Mouse (Mus musculus) liver, embryonic 12.5 days (tissue): ENCODE results near the gene Aspscr1. TPM values are rescaled to one million over a fixed set of nuclear protein-coding genes. Genes with fewer than 3 reads are reported as not detected.

Experiments
- ATAC-seq: fragments of 200-750 bp; cut with Nextera tagmentation; 2 replicates; pipeline ENCODE4 v1.8.0; 2017; ENCODE audit warnings: moderate number of reproducible peaks, mild to moderate bottlenecking, moderate library complexity
- H3K27ac ChIP-seq: fragments of 300-500 bp; sonication (generic); 2 replicates; pipeline ENCODE4 v1.5.1; 2016; ENCODE audit warnings: mild to moderate bottlenecking
- H3K27me3 ChIP-seq: fragments of 300-500 bp; sonication (generic); replicated peaks from 2 replicates; pipeline ENCODE4 v1.6.1; 2016; ENCODE audit warnings: mild to moderate bottlenecking, moderate library complexity
- H3K36me3 ChIP-seq: fragments of 300-500 bp; sonication (generic); 2 replicates; pipeline ENCODE4 v1.6.1; 2016; ENCODE audit warnings: mild to moderate bottlenecking, moderate library complexity
- H3K4me1 ChIP-seq: fragments of 300-500 bp; sonication (generic); 2 replicates; pipeline ENCODE4 v1.6.1; 2016
- H3K4me2 ChIP-seq: fragments of 300-500 bp; sonication (generic); 2 replicates; pipeline ENCODE4 v1.6.1; 2016; ENCODE audit warnings: mild to moderate bottlenecking, moderate library complexity
- H3K4me3 ChIP-seq: fragments of 300-500 bp; sonication (generic); 2 replicates; pipeline ENCODE4 v1.5.1; 2016; ENCODE audit warnings: mild to moderate bottlenecking, moderate library complexity
- H3K9ac ChIP-seq: fragments of 300-500 bp; sonication (generic); 2 replicates; pipeline ENCODE4 v1.6.1; 2016; ENCODE audit warnings: mild to moderate bottlenecking, moderate library complexity
- H3K9me3 ChIP-seq: fragments of 300-500 bp; sonication (generic); replicated peaks from 2 replicates; pipeline ENCODE4 v1.6.1; 2016; ENCODE audit warnings: mild to moderate bottlenecking, moderate library complexity
- WGBS: fragments of 180-500 bp; shearing (Covaris S2); methylation state at CpG from one replicate; pipeline ENCODE4 v1.1.7; 2016; ENCODE audit not compliant: insufficient replicate concordance; 5-methylcytosine and 5-hydroxymethylcytosine counted together
- polyA plus RNA-seq: library from polyadenylated mRNA; unstranded; fragments of >200 nt; fragmentation: Nextera tagmentation; extraction: Ambion mirVana; gene quantifications from 2 replicates; pipeline ENCODE4 v1.2.1, GENCODE M21; 2016

The Aspscr1 gene
- polyA plus RNA-seq, 1 experiment from 2014 or later, result 65.2 TPM

GRCm38 (mm10) chr11:120630881-120631725, 41.7 kb upstream of the Aspscr1 start:
- H3K27me3 ChIP-seq, result no peaks in the 10 kb centered on the region
- H3K4me3 ChIP-seq, result peak overlapping the region; percentile 91
- peaks cover 79% of the 10 kb centered on the region for H3K4me1 ChIP-seq
- no peaks in the 10 kb centered on the region for H3K9me3 ChIP-seq
- H3K9ac ChIP-seq, result peak overlapping the region; percentile 99
- H3K27ac ChIP-seq, result peak overlapping the region; percentile 94
- no peak for ATAC-seq
- 9% methylated on average over 7 of the region's 7 CpGs for WGBS
- peaks cover 31% of the 10 kb centered on the region for H3K36me3 ChIP-seq
- peak overlapping the region; percentile 76 for H3K4me2 ChIP-seq

DNA sequence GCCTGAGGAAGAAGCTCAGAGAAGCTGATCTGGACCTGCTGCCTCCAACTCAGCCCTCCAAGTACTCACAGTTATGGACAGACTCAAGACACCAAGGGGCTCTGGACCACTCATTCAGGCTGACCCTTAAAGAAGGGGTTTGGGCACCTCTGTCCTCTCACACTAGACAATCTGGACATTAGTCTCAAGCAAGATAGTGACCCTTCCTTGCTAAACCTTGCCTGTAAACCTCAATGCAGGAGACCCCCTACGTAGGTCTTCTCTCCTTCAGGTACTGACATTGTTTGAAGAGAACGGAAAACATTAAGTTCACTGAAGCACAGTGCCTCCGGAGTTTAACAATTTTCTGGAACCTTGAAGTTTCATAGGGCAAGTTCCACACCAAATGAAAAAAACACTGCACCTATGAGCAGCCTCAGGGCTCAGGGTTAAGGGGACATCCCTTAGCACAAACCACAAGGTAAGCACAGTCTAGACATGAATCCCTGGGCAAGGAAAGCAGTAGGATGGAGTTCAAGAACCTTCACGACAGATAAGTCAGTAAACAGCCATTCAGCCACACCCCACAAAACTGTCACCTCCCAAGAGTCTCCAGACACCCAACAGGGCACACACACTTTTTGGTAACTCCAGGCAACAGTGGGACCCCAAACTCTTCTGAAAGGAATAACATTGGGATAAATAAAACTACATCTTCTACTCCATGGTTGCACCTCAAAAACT, 40.9 kb upstream of the Aspscr1 start:
- WGBS, result 39% methylated on average over 4 of the region's 4 CpGs
- ATAC-seq, result peak; percentile 22
- H3K36me3 ChIP-seq, result peaks cover 25% of the 10 kb centered on the region
- H3K4me1 ChIP-seq, result peaks cover 74% of the 10 kb centered on the region
- H3K4me3 ChIP-seq, result peak overlapping the region; percentile 91
- peak overlapping the region; percentile 94 for H3K27ac ChIP-seq
- peak overlapping the region; percentile 76 for H3K4me2 ChIP-seq
- H3K9ac ChIP-seq, result peak overlapping the region; percentile 99
- no peaks in the 10 kb centered on the region for H3K27me3 ChIP-seq
- H3K9me3 ChIP-seq, result no peaks in the 10 kb centered on the region

- Histone ChIP-seq H3K36me3 (peaks cover 15% of the 10 kb centered on the region), H3K27me3 (no peaks in the 10 kb centered on the region), H3K9ac (peak overlapping the region; percentile 99), H3K4me3 (peak overlapping the region; percentile 91), H3K27ac (peak overlapping the region; percentile 94), H3K4me1 (peaks cover 70% of the 10 kb centered on the region), H3K9me3 (no peaks in the 10 kb centered on the region), H3K4me2 (peak overlapping the region; percentile 76)
- WGBS, result under 1% methylated on average over 116 of the region's 116 CpGs
- ATAC-seq, result peak; percentile 78
Measured at GRCm38 (mm10) chr11:120632559-120633519, 39.9 kb upstream of the Aspscr1 start.

DNA sequence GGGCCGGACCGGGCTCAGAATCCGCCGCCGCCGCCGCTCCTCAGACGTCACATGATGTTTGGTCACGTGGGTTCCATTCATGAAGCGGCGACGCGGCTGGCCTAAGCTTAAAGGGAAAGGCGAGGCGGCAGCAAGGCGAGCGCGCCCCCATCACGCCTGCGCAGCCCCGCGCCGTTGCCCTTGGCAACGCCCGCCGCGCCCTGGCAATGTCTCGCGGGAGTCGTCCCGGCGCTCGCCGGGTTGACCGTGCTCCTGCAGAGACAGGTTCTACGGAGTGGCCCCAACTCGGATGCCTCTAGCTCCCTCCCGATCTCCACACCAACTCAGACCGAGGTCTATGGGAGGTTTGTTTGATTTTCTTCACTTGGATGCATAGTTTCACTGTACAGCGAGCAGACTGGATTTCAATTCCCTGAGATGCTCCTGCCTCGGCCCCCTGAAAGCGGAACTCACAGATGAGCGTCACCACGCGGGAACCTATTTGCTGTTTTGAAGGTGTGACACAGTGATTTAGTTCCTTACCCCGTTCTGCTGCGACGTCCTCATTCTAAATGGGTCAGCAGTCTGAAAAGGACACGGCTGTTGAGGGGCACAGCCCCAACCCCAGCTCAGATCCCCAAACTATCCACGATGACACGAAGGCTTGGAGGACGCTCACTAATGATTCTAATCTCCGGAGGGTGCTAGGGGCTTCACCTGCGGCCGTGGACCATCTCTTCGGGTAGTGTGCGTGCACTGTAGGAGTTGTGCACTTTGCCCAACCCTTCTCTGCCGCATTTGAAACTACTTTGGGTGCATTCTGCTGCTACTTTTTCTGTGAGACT, 39.0 kb upstream of the Aspscr1 start, which contains the start of gene Mafg:
TSS of gene Mafg (minus strand) at position 81 of the 824 bp plus-strand sequence.
- peak within 1 kb of the TSS; percentile 99 for H3K9ac ChIP-seq
- H3K27me3 ChIP-seq, result no peaks in the 10 kb centered on the region
- peak within 1 kb of the TSS; percentile 76 for H3K4me2 ChIP-seq
- no peaks in the 10 kb centered on the region for H3K9me3 ChIP-seq
- H3K4me3 ChIP-seq, result peak within 1 kb of the TSS; percentile 91
- peaks cover 63% of the 10 kb centered on the region for H3K4me1 ChIP-seq
- WGBS, result 8% methylated on average over 58 of the region's 58 CpGs
- peak; percentile 79 for ATAC-seq
- H3K36me3 ChIP-seq, result peaks cover 9% of the 10 kb centered on the region
- H3K27ac ChIP-seq, result peak within 1 kb of the TSS; percentile 94

DNA sequence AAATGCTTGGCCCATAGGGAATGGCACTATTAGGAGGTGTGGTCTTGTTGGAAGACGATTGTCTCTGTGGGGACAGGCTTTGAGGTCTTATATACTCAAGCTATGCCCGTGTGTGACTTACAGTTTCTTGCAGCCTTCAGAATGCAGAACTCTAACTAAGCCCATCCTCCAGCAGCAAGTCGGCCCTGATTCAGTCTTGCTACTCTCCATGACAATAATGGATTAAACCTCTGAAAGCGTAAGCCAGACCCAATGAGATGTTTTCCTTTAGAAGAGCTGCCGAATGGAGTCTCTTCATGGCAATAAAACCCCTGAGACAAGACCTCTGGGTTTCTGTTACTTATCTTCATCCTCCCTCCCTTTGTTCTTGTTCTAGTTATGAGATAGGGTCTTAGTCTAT, 38.0 kb upstream of the Aspscr1 start:
- ATAC-seq, result no peak
- H3K36me3 ChIP-seq, result no peaks in the 10 kb centered on the region
- peak overlapping the region; percentile 94; the same call in 1 of the 2 replicates for H3K27ac ChIP-seq
- peak overlapping the region; percentile 91 for H3K4me3 ChIP-seq
- no peaks in the 10 kb centered on the region for H3K9me3 ChIP-seq
- H3K4me2 ChIP-seq, result peak overlapping the region; percentile 76
- H3K9ac ChIP-seq, result peak overlapping the region; percentile 99; the same call in 1 of the 2 replicates
- no peaks in the 10 kb centered on the region for H3K27me3 ChIP-seq
- H3K4me1 ChIP-seq, result peaks cover 52% of the 10 kb centered on the region
- WGBS, result 78% methylated on average over 5 of the region's 5 CpGs

DNA sequence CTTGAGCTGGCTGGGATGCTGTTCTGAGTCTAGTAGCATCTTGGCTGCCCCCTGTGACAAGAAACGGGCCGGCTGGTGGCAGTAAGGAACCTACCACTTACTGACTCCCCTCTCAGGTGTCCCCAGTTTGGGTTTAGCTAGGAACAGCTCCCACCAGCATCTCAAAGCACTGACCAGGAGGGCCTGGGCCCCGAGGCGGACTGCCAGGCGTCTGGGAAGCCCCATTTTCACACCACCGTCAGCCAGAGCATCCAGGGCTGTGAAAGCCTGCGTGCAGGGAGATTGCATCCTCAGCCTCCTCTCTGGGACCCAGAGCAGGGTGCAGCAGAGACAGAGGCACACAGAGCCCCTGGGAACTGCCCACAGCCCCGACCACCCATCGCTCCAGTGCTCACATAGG, 31.5 kb upstream of the Aspscr1 start:
- Histone ChIP-seq H3K9me3 (no peaks in the 10 kb centered on the region), H3K27ac (no peak overlapping the region), H3K4me2 (no peak overlapping the region), H3K4me1 (peaks cover 28% of the 10 kb centered on the region), H3K4me3 (no peak overlapping the region), H3K9ac (no peak overlapping the region), H3K36me3 (no peaks in the 10 kb centered on the region), H3K27me3 (peaks cover 33% of the 10 kb centered on the region)
- WGBS, result 67% methylated on average over 9 of the region's 9 CpGs
- ATAC-seq, result no peak

GRCm38 (mm10) chr11:120641869-120642268, 30.9 kb upstream of the Aspscr1 start:
- H3K27ac ChIP-seq, result no peak overlapping the region
- H3K9ac ChIP-seq, result no peak overlapping the region
- ATAC-seq, result no peak
- WGBS, result 78% methylated on average over 8 of the region's 8 CpGs
- no peaks in the 10 kb centered on the region for H3K9me3 ChIP-seq
- no peaks in the 10 kb centered on the region for H3K36me3 ChIP-seq
- peaks cover 25% of the 10 kb centered on the region for H3K4me1 ChIP-seq
- no peak overlapping the region for H3K4me2 ChIP-seq
- H3K4me3 ChIP-seq, result no peak overlapping the region
- peaks cover 38% of the 10 kb centered on the region for H3K27me3 ChIP-seq

- WGBS, result 1% methylated on average over 18 of the region's 18 CpGs
- ATAC-seq, result peak; percentile 64
- peak overlapping the region; percentile 46; the same call in 1 of the 2 replicates for H3K27ac ChIP-seq
Measured at GRCm38 (mm10) chr11:120642939-120643600, 29.7 kb upstream of the Aspscr1 start.

DNA sequence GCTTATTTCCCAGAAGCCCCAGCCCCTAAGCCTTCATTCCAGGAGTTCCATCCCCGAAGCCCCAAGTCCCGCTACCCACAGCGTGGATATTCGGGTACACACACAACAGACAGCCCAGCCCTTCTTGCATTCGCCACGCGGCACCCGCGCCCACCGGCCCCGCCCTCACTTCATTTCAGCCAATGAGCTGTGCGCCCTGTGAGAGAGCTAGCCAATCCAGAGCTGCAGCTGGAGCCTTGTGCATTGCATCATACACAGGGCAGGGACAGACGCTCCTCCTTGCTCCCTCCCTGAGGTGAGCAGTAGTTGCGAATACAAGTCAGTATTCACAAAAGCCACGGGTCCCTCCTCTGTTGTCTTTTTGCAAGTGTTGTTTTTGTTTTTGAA, 29.2 kb upstream of the Aspscr1 start, which contains the start of gene Pycr1:
TSS of gene Pycr1 (minus strand) at position 169 of the 387 bp plus-strand sequence.
- peak; percentile 99 for ATAC-seq
- WGBS, result under 1% methylated on average over 15 of the region's 15 CpGs
- peak within 1 kb of the TSS; percentile 46; the same call in 1 of the 2 replicates for H3K27ac ChIP-seq

More at GRCm38 (mm10) chr11:120642939-120643600, 29.7 kb upstream of the Aspscr1 start:
- no peaks in the 10 kb centered on the region for H3K36me3 ChIP-seq
- H3K4me2 ChIP-seq, result peak overlapping the region; percentile 96
- H3K27me3 ChIP-seq, result peaks cover 50% of the 10 kb centered on the region
- H3K4me3 ChIP-seq, result peak overlapping the region; percentile 57
- H3K4me1 ChIP-seq, result peaks cover 28% of the 10 kb centered on the region
- no peaks in the 10 kb centered on the region for H3K9me3 ChIP-seq
- H3K9ac ChIP-seq, result peak overlapping the region; percentile 78

More for the DNA sequence above, 29.2 kb upstream of the Aspscr1 start, which contains the start of gene Pycr1:
- no peaks in the 10 kb centered on the region for H3K9me3 ChIP-seq
- H3K4me1 ChIP-seq, result peaks cover 30% of the 10 kb centered on the region
- H3K36me3 ChIP-seq, result no peaks in the 10 kb centered on the region
- peak within 1 kb of the TSS; percentile 96 for H3K4me2 ChIP-seq
- peak within 1 kb of the TSS; percentile 78 for H3K9ac ChIP-seq
- H3K27me3 ChIP-seq, result peaks cover 52% of the 10 kb centered on the region
- H3K4me3 ChIP-seq, result peak within 1 kb of the TSS; percentile 57
